Mouse (Mus musculus): ENCODE data around the gene Pepd. TPM values are rescaled to one million over a fixed set of nuclear protein-coding genes. Genes with fewer than 3 reads are reported as not detected.

Gene Pepd
- polyA plus RNA-seq, 1 experiment from 2014 or later: 41.0 TPM

DNA sequence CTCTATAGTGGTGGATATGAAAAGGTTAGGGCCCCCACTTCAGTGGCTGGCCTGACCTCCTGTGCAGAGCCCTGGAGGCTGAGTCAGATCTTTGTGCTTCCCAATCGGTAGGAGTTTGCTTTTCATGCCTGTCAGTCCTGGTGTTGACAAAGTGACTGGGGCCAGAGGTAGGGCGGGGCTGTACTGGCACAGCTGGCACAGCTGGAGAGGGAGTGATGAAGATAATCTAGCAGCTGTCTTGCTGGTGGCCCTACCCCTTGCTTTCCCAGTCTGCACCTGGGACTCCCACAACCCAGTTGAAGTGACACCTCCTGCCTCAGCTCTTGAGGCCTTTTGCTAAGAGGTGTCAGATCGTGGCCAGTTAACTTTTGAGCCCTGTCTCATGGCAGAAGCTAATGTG lies 21.0 kb downstream of the Pepd start:
- 57% methylated on average over 3 of the region's 3 CpGs for WGBS
- Histone ChIP-seq H3K9ac (no peak overlapping the region), H3K27me3 (no peaks in the 10 kb centered on the region), H3K4me3 (no peak overlapping the region), H3K4me2 (no peak overlapping the region), H3K4me1 (replicated peaks) (peaks cover 13% of the 10 kb centered on the region), H3K27ac (no peak overlapping the region), H3K36me3 (peaks cover 11% of the 10 kb centered on the region), H3K9me3 (replicated peaks) (no peaks in the 10 kb centered on the region)
- ATAC-seq (replicated peaks; ENCODE audit: insufficient number of reproducible peaks, insufficient read depth, low FRiP score, low read depth): no peak

GRCm38 (mm10) chr7:34936347-34936746 lies 24.2 kb downstream of the Pepd start:
- Histone ChIP-seq H3K9ac (no peak overlapping the region), H3K36me3 (peaks cover 11% of the 10 kb centered on the region), H3K27ac (no peak overlapping the region), H3K9me3 (replicated peaks) (no peaks in the 10 kb centered on the region), H3K4me1 (replicated peaks) (no peaks in the 10 kb centered on the region), H3K4me2 (no peak overlapping the region), H3K4me3 (no peak overlapping the region), H3K27me3 (no peaks in the 10 kb centered on the region)
- no peak for ATAC-seq (replicated peaks; ENCODE audit: insufficient number of reproducible peaks, insufficient read depth, low FRiP score, low read depth)
- 88% methylated on average over 2 of the region's 2 CpGs for WGBS

DNA sequence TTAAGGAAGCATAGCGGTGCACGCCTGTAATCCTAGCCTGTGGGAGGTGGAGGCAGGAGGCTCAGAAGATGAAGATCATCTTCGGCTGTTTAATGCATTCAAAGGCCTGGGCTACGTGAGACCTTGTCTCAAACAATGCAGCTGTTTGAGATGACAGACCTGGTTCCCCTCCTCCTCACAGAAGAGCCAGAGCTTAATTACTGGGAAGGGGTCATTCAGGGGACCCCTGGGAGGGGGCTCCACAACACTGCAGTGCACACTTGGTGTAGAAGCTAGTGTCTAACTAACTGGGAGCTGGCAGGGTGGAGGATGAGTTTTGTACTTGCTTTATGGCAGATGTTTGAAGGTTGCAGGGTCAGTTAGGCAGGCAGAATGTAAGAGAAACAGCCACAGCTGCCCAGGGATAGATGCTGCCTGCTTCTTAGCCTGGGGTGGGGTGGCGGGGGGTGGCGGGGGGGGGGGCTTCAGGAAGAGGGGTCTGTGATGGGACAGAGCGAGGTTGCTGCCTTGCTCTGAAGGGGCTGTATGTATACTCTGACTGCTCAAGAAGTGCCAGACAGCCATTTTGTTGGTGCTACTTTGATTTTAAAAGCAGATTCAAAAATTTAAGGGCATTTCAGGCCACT lies 26.6 kb downstream of the Pepd start:
- H3K36me3 ChIP-seq: peaks cover 14% of the 10 kb centered on the region
- H3K27ac ChIP-seq: no peak overlapping the region
- H3K4me2 ChIP-seq: no peak overlapping the region
- WGBS: 87% methylated on average over 7 of the region's 7 CpGs
- H3K4me1 ChIP-seq (replicated peaks): no peaks in the 10 kb centered on the region
- no peak overlapping the region for H3K9ac ChIP-seq
- H3K4me3 ChIP-seq: no peak overlapping the region
- no peaks in the 10 kb centered on the region for H3K9me3 ChIP-seq (replicated peaks)
- H3K27me3 ChIP-seq: no peaks in the 10 kb centered on the region
- ATAC-seq (replicated peaks; ENCODE audit: insufficient number of reproducible peaks, insufficient read depth, low FRiP score, low read depth): no peak

- H3K9ac ChIP-seq: no peak overlapping the region
- H3K27ac ChIP-seq: no peak overlapping the region
- H3K4me1 ChIP-seq (replicated peaks): no peaks in the 10 kb centered on the region
- no peak overlapping the region for H3K4me2 ChIP-seq
- H3K27me3 ChIP-seq: no peaks in the 10 kb centered on the region
- 69% methylated on average over 14 of the region's 14 CpGs for WGBS
- H3K9me3 ChIP-seq (replicated peaks): no peaks in the 10 kb centered on the region
- peaks cover 18% of the 10 kb centered on the region for H3K36me3 ChIP-seq
- H3K4me3 ChIP-seq: no peak overlapping the region
- ATAC-seq (replicated peaks; ENCODE audit: insufficient number of reproducible peaks, insufficient read depth, low FRiP score, low read depth): no peak
These were observed 27.2 kb downstream of the Pepd start for GRCm38 (mm10) chr7:34939262-34939951.

- H3K36me3 ChIP-seq: peaks cover 21% of the 10 kb centered on the region
- no peak overlapping the region for H3K27ac ChIP-seq
- H3K4me2 ChIP-seq: no peak overlapping the region
- 66% methylated on average over 7 of the region's 7 CpGs for WGBS
- no peak for ATAC-seq (replicated peaks; ENCODE audit: insufficient number of reproducible peaks, insufficient read depth, low FRiP score, low read depth)
- no peak overlapping the region for H3K4me3 ChIP-seq
- no peaks in the 10 kb centered on the region for H3K27me3 ChIP-seq
- H3K4me1 ChIP-seq (replicated peaks): no peaks in the 10 kb centered on the region
- no peak overlapping the region for H3K9ac ChIP-seq
- H3K9me3 ChIP-seq (replicated peaks): no peaks in the 10 kb centered on the region
These were observed 27.8 kb downstream of the Pepd start for GRCm38 (mm10) chr7:34939952-34940312.

DNA sequence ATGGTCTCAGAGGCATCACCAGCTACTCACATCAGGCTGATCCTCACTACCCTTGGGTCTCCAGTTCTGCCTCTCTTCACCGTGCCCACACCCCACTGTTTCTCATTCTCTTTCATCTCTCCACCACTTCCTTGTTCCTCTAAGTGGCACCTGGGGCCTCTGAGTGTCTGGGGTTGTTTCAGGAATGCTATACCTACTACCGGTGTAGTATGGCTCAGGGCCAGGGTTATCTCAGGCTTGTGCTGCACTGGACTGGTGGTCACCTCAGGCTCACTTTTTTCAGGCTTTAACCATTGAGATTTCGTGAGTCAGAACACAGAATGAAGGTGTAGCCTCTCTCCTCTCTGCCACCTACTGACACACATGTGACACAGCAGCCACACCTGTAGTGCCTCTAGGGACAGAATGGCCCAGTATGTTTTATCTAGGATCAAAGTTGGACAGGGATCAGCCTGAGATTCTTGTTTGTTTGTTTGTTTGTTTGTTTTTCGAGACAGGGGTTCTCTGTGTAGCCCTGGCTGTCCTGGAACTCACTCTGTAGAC lies 31.5 kb downstream of the Pepd start:
- Histone ChIP-seq H3K4me3 (no peak overlapping the region), H3K4me1 (replicated peaks) (no peaks in the 10 kb centered on the region), H3K4me2 (no peak overlapping the region), H3K9me3 (replicated peaks) (no peaks in the 10 kb centered on the region), H3K9ac (no peak overlapping the region), H3K27ac (no peak overlapping the region), H3K27me3 (no peaks in the 10 kb centered on the region), H3K36me3 (peaks cover 14% of the 10 kb centered on the region; the same call in 1 of the 2 replicates)
- whole genome bisulfite sequencing: 51% methylated on average over 4 of the region's 4 CpGs
- no peak for ATAC-seq (replicated peaks; ENCODE audit: insufficient number of reproducible peaks, insufficient read depth, low FRiP score, low read depth)

GRCm38 (mm10) chr7:34946269-34946925 lies 34.2 kb downstream of the Pepd start:
- H3K27me3 ChIP-seq: no peaks in the 10 kb centered on the region
- no peaks in the 10 kb centered on the region for H3K9me3 ChIP-seq (replicated peaks)
- H3K27ac ChIP-seq: no peak overlapping the region
- H3K4me3 ChIP-seq: no peak overlapping the region
- peaks cover 14% of the 10 kb centered on the region; the same call in 1 of the 2 replicates for H3K36me3 ChIP-seq
- H3K4me2 ChIP-seq: no peak overlapping the region
- WGBS: 89% methylated on average over 7 of the region's 7 CpGs
- H3K4me1 ChIP-seq (replicated peaks): no peaks in the 10 kb centered on the region
- H3K9ac ChIP-seq: no peak overlapping the region
- no peak for ATAC-seq (replicated peaks; ENCODE audit: insufficient number of reproducible peaks, insufficient read depth, low FRiP score, low read depth)

- WGBS: 88% methylated on average over 9 of the region's 9 CpGs
- ATAC-seq (replicated peaks; ENCODE audit: insufficient number of reproducible peaks, insufficient read depth, low FRiP score, low read depth): no peak
- no peak overlapping the region for H3K9ac ChIP-seq
- no peaks in the 10 kb centered on the region for H3K36me3 ChIP-seq
- H3K4me1 ChIP-seq (replicated peaks): no peaks in the 10 kb centered on the region
- no peaks in the 10 kb centered on the region for H3K9me3 ChIP-seq (replicated peaks)
- no peak overlapping the region for H3K4me3 ChIP-seq
- H3K4me2 ChIP-seq: no peak overlapping the region
- no peak overlapping the region for H3K27ac ChIP-seq
- no peaks in the 10 kb centered on the region for H3K27me3 ChIP-seq
These were observed 42.4 kb downstream of the Pepd start for GRCm38 (mm10) chr7:34954548-34954947.

- Histone ChIP-seq H3K9ac (no peak overlapping the region), H3K4me1 (replicated peaks) (no peaks in the 10 kb centered on the region), H3K4me3 (no peak overlapping the region), H3K9me3 (replicated peaks) (no peaks in the 10 kb centered on the region), H3K36me3 (no peaks in the 10 kb centered on the region), H3K27ac (no peak overlapping the region), H3K4me2 (no peak overlapping the region), H3K27me3 (no peaks in the 10 kb centered on the region)
- whole genome bisulfite sequencing: 87% methylated on average over 3 of the region's 3 CpGs
- ATAC-seq (replicated peaks; ENCODE audit: insufficient number of reproducible peaks, insufficient read depth, low FRiP score, low read depth): no peak
These were observed 43.1 kb downstream of the Pepd start for GRCm38 (mm10) chr7:34955295-34955694.

GRCm38 (mm10) chr7:34957138-34957537 lies 45.0 kb downstream of the Pepd start:
- ATAC-seq (replicated peaks; ENCODE audit: insufficient number of reproducible peaks, insufficient read depth, low FRiP score, low read depth): no peak
- WGBS: 89% methylated on average over 8 of the region's 8 CpGs

GRCm38 (mm10) chr7:34963889-34964645 lies 51.9 kb downstream of the Pepd start:
- Histone ChIP-seq H3K27ac (no peak overlapping the region), H3K4me3 (no peak overlapping the region), H3K27me3 (no peaks in the 10 kb centered on the region), H3K36me3 (no peaks in the 10 kb centered on the region), H3K9ac (no peak overlapping the region), H3K4me1 (replicated peaks) (no peaks in the 10 kb centered on the region), H3K9me3 (replicated peaks) (no peaks in the 10 kb centered on the region), H3K4me2 (no peak overlapping the region)
- no peak for ATAC-seq (replicated peaks; ENCODE audit: insufficient number of reproducible peaks, insufficient read depth, low FRiP score, low read depth)
- WGBS: 77% methylated on average over 11 of the region's 11 CpGs

More at GRCm38 (mm10) chr7:34957138-34957537, 45.0 kb downstream of the Pepd start:
- no peaks in the 10 kb centered on the region for H3K4me1 ChIP-seq (replicated peaks)
- H3K36me3 ChIP-seq: no peaks in the 10 kb centered on the region
- H3K4me2 ChIP-seq: no peak overlapping the region
- no peaks in the 10 kb centered on the region for H3K27me3 ChIP-seq
- no peak overlapping the region for H3K4me3 ChIP-seq
- H3K9me3 ChIP-seq (replicated peaks): no peaks in the 10 kb centered on the region
- H3K27ac ChIP-seq: no peak overlapping the region
- no peak overlapping the region for H3K9ac ChIP-seq
